Mouse (Mus musculus) adrenal gland, adult 2 months (tissue): Measurements from ENCODE around the gene Aplp1. TPM values are rescaled to one million over a fixed set of nuclear protein-coding genes. Genes with fewer than 3 reads are reported as not detected.

ENCODE experiments used
- DNase-seq: peaks from one replicate; pipeline ENCODE4 v3.0.0; 2021
- polyA plus RNA-seq: library from polyadenylated mRNA; depleted of rRNA; stranded (reverse); fragments of >200 nt; gene quantifications from 2 replicates; pipeline ENCODE4 v1.2.3, GENCODE M21; 2012
- total RNA-seq, 2 experiments: library from RNA; stranded (reverse); gene quantifications; 2 replicates each; pipeline ENCODE4 v1.2.3; 2021

Aplp1 gene
- total and polyA plus RNA-seq, 3 experiments, result 22.7 to 43.2 (median 37.7) TPM

GRCm38 (mm10) chr7:30450241-30450640 is 4.9 kb upstream of the Aplp1 start:
- no peak for DNase-seq

GRCm38 (mm10) chr7:30444154-30444970 is 973 bp downstream of the Aplp1 start:
- DNase-seq, result peak; percentile 70

- DNase-seq, result no peak
Measured at GRCm38 (mm10) chr7:30443696-30444095, 1.6 kb downstream of the Aplp1 start.

- peak; percentile 57 for DNase-seq
Measured at GRCm38 (mm10) chr7:30440697-30441096, 4.6 kb downstream of the Aplp1 start.

GRCm38 (mm10) chr7:30439734-30440133 is 5.6 kb downstream of the Aplp1 start:
- DNase-seq, result no peak

GRCm38 (mm10) chr7:30436879-30437278 is 8.5 kb downstream of the Aplp1 start:
- DNase-seq, result no peak

- DNase-seq, result no peak
Measured at GRCm38 (mm10) chr7:30435156-30435555, 10.2 kb downstream of the Aplp1 start.

- DNase-seq, result no peak
Measured at GRCm38 (mm10) chr7:30434701-30435100, 10.6 kb downstream of the Aplp1 start.

GRCm38 (mm10) chr7:30434238-30434637 is 11.1 kb downstream of the Aplp1 start:
- DNase-seq, result peak; percentile 70

GRCm38 (mm10) chr7:30431793-30432192 is 13.5 kb downstream of the Aplp1 start:
- DNase-seq, result peak; percentile 71

GRCm38 (mm10) chr7:30430191-30430590 is 15.1 kb downstream of the Aplp1 start:
- no peak for DNase-seq

GRCm38 (mm10) chr7:30429327-30429726 is 16.0 kb downstream of the Aplp1 start:
- no peak for DNase-seq

- peak; percentile 39 for DNase-seq
Measured at GRCm38 (mm10) chr7:30423071-30423641, 22.2 kb downstream of the Aplp1 start.

GRCm38 (mm10) chr7:30422560-30422959 is 22.8 kb downstream of the Aplp1 start:
- no peak for DNase-seq

GRCm38 (mm10) chr7:30421890-30422435 is 23.4 kb downstream of the Aplp1 start:
- peak; percentile 91 for DNase-seq

GRCm38 (mm10) chr7:30421175-30421889 is 24.0 kb downstream of the Aplp1 start, which contains the start of gene Nfkbid:
TSS of gene Nfkbid (plus strand) at chr7:30421732.
- peak; percentile 87 for DNase-seq

- DNase-seq, result no peak
Measured at GRCm38 (mm10) chr7:30420673-30421072, 24.7 kb downstream of the Aplp1 start.

- DNase-seq, result peak; percentile 25
Measured at GRCm38 (mm10) chr7:30419561-30420499, 25.5 kb downstream of the Aplp1 start, which contains the start of gene Hcst. TSS of gene Hcst (minus strand) at chr7:30419854.

GRCm38 (mm10) chr7:30417856-30418255 is 27.5 kb downstream of the Aplp1 start:
- no peak for DNase-seq

GRCm38 (mm10) chr7:30413596-30413995 is 31.7 kb downstream of the Aplp1 start, which contains the start of gene Tyrobp:
TSS of gene Tyrobp (plus strand) at chr7:30413760.
- peak; percentile 23 for DNase-seq

- DNase-seq, result no peak
Measured at GRCm38 (mm10) chr7:30412735-30413147, 32.6 kb downstream of the Aplp1 start.
